Comparison of ENCODE assay signal across 8 mouse cellular contexts in genomic region chr11:48837310-48838180, GRCm38 (mm10). TPM values are rescaled to one million over a fixed set of nuclear protein-coding genes. Genes with fewer than 3 reads are reported as not detected.
DNase-seq lines count a peak whose midpoint lies in the region; ATAC-seq and TF ChIP-seq lines count a peak whose summit lies in the region.

No protein-coding gene starts in this region.

- H3K4me1 ChIP-seq in intestine, embryonic 14.5 days (replicated peaks; ENCODE audit: control insufficient read depth, insufficient read depth, low read length), result peaks cover 11% of the 10 kb centered on the region
- peaks cover 16% of the 10 kb centered on the region for H3K4me1 ChIP-seq in liver, adult 2 months (ENCODE audit: control insufficient read depth, insufficient read depth, low read length)
- H3K4me1 ChIP-seq in midbrain, embryonic 16.5 days (ENCODE audit: control insufficient read depth, insufficient read depth, low read length), result peaks cover 9% of the 10 kb centered on the region

- no peak for TF ChIP-seq CTCF in liver, adult 2 months (IDR thresholded peaks at IDR 0.05; ENCODE audit: low read depth, low read length)

- H3K27ac ChIP-seq in intestine, embryonic 14.5 days (ENCODE audit: low read depth), result no peak overlapping the region
- H3K27ac ChIP-seq in liver, adult 2 months (replicated peaks; ENCODE audit: insufficient read depth, low read depth, low read length), result peak overlapping the region; percentile 85
- H3K27ac ChIP-seq in midbrain, embryonic 16.5 days (ENCODE audit: low read length), result peak overlapping the region; percentile 51

- H3K4me2 ChIP-seq in intestine, embryonic 14.5 days (ENCODE audit: low read length), result peak overlapping the region; percentile 65
- peak overlapping the region; percentile 81 for H3K4me2 ChIP-seq in midbrain, embryonic 16.5 days (ENCODE audit: low read length)

- no peaks in the 10 kb centered on the region for H3K9me3 ChIP-seq in intestine, embryonic 14.5 days (ENCODE audit: control insufficient read depth, low read length)
- H3K9me3 ChIP-seq in midbrain, embryonic 16.5 days (replicated peaks; ENCODE audit: control insufficient read depth, low read length, poor library complexity, severe bottlenecking), result no peaks in the 10 kb centered on the region

- peak; percentile 11 for ATAC-seq in granulocyte monocyte progenitor cell, adult 5-6 weeks (replicated peaks; ENCODE audit: poor library complexity, severe bottlenecking)
- peak; percentile 28; the same call in 1 of the 2 replicates for ATAC-seq in intestine, embryonic 14.5 days (replicated peaks; ENCODE audit: low FRiP score, low TSS enrichment, low read depth)
- peak; percentile 36 for ATAC-seq in midbrain, embryonic 16.5 days

- H3K4me3 ChIP-seq in intestine, embryonic 14.5 days (ENCODE audit: low read depth, low read length), result peak overlapping the region; percentile 92
- peak overlapping the region; percentile 91 for H3K4me3 ChIP-seq in liver, adult 2 months (ENCODE audit: insufficient read depth, low read depth, low read length)
- H3K4me3 ChIP-seq in midbrain, embryonic 16.5 days (ENCODE audit: low read depth, low read length), result peak overlapping the region; percentile 64

- TF ChIP-seq POLR2A in liver, adult 2 months (IDR thresholded peaks at IDR 0.05; ENCODE audit: extremely low read depth, insufficient read depth, low read length), result 0 out of 2 replicates have a peak, but pooled peaks have one; percentile 33

- peak; percentile 49 to 69 for DNase-seq in layer of hippocampus, postnatal 10 days (ENCODE audit: low spot score in 2 of 2)
- DNase-seq in layer of hippocampus, adult 9-11 months, result no peak
- DNase-seq in embryo, embryonic 11 days, result peak; percentile 68
- DNase-seq in intestine, embryonic 14.5 days (ENCODE audit: low spot score), result peak; percentile 82
- DNase-seq in liver, adult 2 months (ENCODE audit: extremely low read depth, low read depth, low spot score), result no peak
- peak; percentile 42 to 60 for DNase-seq in spleen, postnatal 14 days (ENCODE audit: low spot score in 2 of 2)

- H3K36me3 ChIP-seq in intestine, embryonic 14.5 days (ENCODE audit: control insufficient read depth, insufficient read depth, low read length), result no peaks in the 10 kb centered on the region
- H3K36me3 ChIP-seq in liver, adult 2 months (ENCODE audit: control insufficient read depth, insufficient read depth, low read length), result no peaks in the 10 kb centered on the region
- no peaks in the 10 kb centered on the region for H3K36me3 ChIP-seq in midbrain, embryonic 16.5 days (ENCODE audit: control insufficient read depth, insufficient read depth, low read length)

- H3K79me2 ChIP-seq in liver, adult 2 months (ENCODE audit: control insufficient read depth, insufficient read depth, low read length), result no peaks in the 10 kb centered on the region

- peak overlapping the region; percentile 60 for H3K9ac ChIP-seq in intestine, embryonic 14.5 days (ENCODE audit: low read length)
- H3K9ac ChIP-seq in liver, adult 2 months (ENCODE audit: low read depth, low read length), result peak overlapping the region; percentile 95
- H3K9ac ChIP-seq in midbrain, embryonic 16.5 days (ENCODE audit: low read depth, low read length), result peak overlapping the region; percentile 70

- WGBS in intestine, embryonic 14.5 days, result under 1% methylated on average over 76 of the region's 77 CpGs
- WGBS in liver, adult 2 months, result under 1% methylated on average over 73 of the region's 77 CpGs
- under 1% methylated on average over 77 of the region's 77 CpGs for WGBS in midbrain, embryonic 16.5 days

- H3K27me3 ChIP-seq in intestine, embryonic 14.5 days (replicated peaks; ENCODE audit: control insufficient read depth, insufficient read depth, low read length), result 0 out of 2 replicates have a peak, but pooled peaks cover 7% of the 10 kb centered on the region
- no peaks in the 10 kb centered on the region for H3K27me3 ChIP-seq in liver, adult 2 months (ENCODE audit: control insufficient read depth, insufficient read depth, low read length)
- H3K27me3 ChIP-seq in midbrain, embryonic 16.5 days (ENCODE audit: control insufficient read depth, insufficient read depth, low read depth, low read length), result no peaks in the 10 kb centered on the region; the same call in 1 of the 2 replicates

RNA-seq across cellular contexts. Expression of gene Gm12184, which starts 11.1 kb away (rescaled TPM):
- 1 to 10 TPM in 1 of 2 experiments, under 1 TPM in 1; 0.98 to 1.4 TPM for total RNA-seq in layer of hippocampus, postnatal 10 days (2021)
- total RNA-seq in granulocyte monocyte progenitor cell, adult 5-6 weeks (2014; fragmentation: Nextera tagmentation), result 2.9 and 10.5 TPM in 2 replicates
- 14.2 and 35.9 TPM in 2 replicates for total RNA-seq in granulocyte monocyte progenitor cell, adult 5-6 weeks (2017)
- polyA plus RNA-seq in intestine, embryonic 14.5 days (2014; fragmentation: Nextera tagmentation; extraction: Ambion mirVana), result 3.9 and 4.1 TPM in 2 replicates
- total RNA-seq in liver, adult 2 months (2014; rRNA removed), result 1.5 and 2.0 TPM in 2 replicates
- 5.5 and 5.8 TPM in 2 replicates for polyA plus RNA-seq in liver, adult 2 months (2012; rRNA removed)
- polyA plus RNA-seq in midbrain, embryonic 16.5 days (2015; fragmentation: Nextera tagmentation; extraction: Ambion mirVana), result 1.3 and 1.8 TPM in 2 replicates

RNA-seq across cellular contexts. Expression of gene Trim7, which starts 11.6 kb away (rescaled TPM):
- total RNA-seq in layer of hippocampus, postnatal 10 days (2021), result 1 to 10 TPM; 4.9 to 5.6 TPM
- not detected in 2 replicates for total RNA-seq in granulocyte monocyte progenitor cell, adult 5-6 weeks (2014; fragmentation: Nextera tagmentation)
- total RNA-seq in granulocyte monocyte progenitor cell, adult 5-6 weeks (2017), result 0.30 and 0.41 TPM in 2 replicates
- polyA plus RNA-seq in intestine, embryonic 14.5 days (2014; fragmentation: Nextera tagmentation; extraction: Ambion mirVana), result 1.4 and 1.5 TPM in 2 replicates
- total RNA-seq in liver, adult 2 months (2014; rRNA removed), result 5.8 and 11.2 TPM in 2 replicates
- polyA plus RNA-seq in liver, adult 2 months (2012; rRNA removed), result 11.0 and 16.3 TPM in 2 replicates
- polyA plus RNA-seq in midbrain, embryonic 16.5 days (2015; fragmentation: Nextera tagmentation; extraction: Ambion mirVana), result 1.8 and 3.6 TPM in 2 replicates

RNA-seq across cellular contexts. Expression of gene Trim41, which starts 20.4 kb away (rescaled TPM):
- total RNA-seq in layer of hippocampus, postnatal 10 days (2021), result 10 to 100 TPM; 44.1 to 58.1 TPM
- total RNA-seq in granulocyte monocyte progenitor cell, adult 5-6 weeks (2014; fragmentation: Nextera tagmentation), result 17.1 and 24.2 TPM in 2 replicates
- total RNA-seq in granulocyte monocyte progenitor cell, adult 5-6 weeks (2017), result 39.4 and 50.8 TPM in 2 replicates
- 5.0 and 6.2 TPM in 2 replicates for polyA plus RNA-seq in intestine, embryonic 14.5 days (2014; fragmentation: Nextera tagmentation; extraction: Ambion mirVana)
- 11.4 and 13.2 TPM in 2 replicates for total RNA-seq in liver, adult 2 months (2014; rRNA removed)
- 13.7 and 18.2 TPM in 2 replicates for polyA plus RNA-seq in liver, adult 2 months (2012; rRNA removed)
- polyA plus RNA-seq in midbrain, embryonic 16.5 days (2015; fragmentation: Nextera tagmentation; extraction: Ambion mirVana), result 6.7 and 6.9 TPM in 2 replicates

RNA-seq across cellular contexts. Expression of gene Irgm1, which starts 33.9 kb away (rescaled TPM):
- total RNA-seq in layer of hippocampus, postnatal 10 days (2021), result 1 to 10 TPM; 3.3 TPM
- total RNA-seq in granulocyte monocyte progenitor cell, adult 5-6 weeks (2014; fragmentation: Nextera tagmentation), result 27.7 and 45.0 TPM in 2 replicates
- 22.1 and 23.6 TPM in 2 replicates for total RNA-seq in granulocyte monocyte progenitor cell, adult 5-6 weeks (2017)
- 14.7 and 16.2 TPM in 2 replicates for polyA plus RNA-seq in intestine, embryonic 14.5 days (2014; fragmentation: Nextera tagmentation; extraction: Ambion mirVana)
- 43.0 and 48.4 TPM in 2 replicates for total RNA-seq in liver, adult 2 months (2014; rRNA removed)
- polyA plus RNA-seq in liver, adult 2 months (2012; rRNA removed), result 29.9 and 33.3 TPM in 2 replicates
- polyA plus RNA-seq in midbrain, embryonic 16.5 days (2015; fragmentation: Nextera tagmentation; extraction: Ambion mirVana), result 2.0 and 2.8 TPM in 2 replicates

RNA-seq across cellular contexts. Expression of gene Rack1, which starts 37.4 kb away (rescaled TPM):
- 100 to 1,000 TPM; 336 to 363 TPM for total RNA-seq in layer of hippocampus, postnatal 10 days (2021)
- 2,229 and 2,435 TPM in 2 replicates for total RNA-seq in granulocyte monocyte progenitor cell, adult 5-6 weeks (2014; fragmentation: Nextera tagmentation)
- total RNA-seq in granulocyte monocyte progenitor cell, adult 5-6 weeks (2017), result 1,577 and 1,773 TPM in 2 replicates
- 1,049 and 1,145 TPM in 2 replicates for polyA plus RNA-seq in intestine, embryonic 14.5 days (2014; fragmentation: Nextera tagmentation; extraction: Ambion mirVana)
- 507 and 645 TPM in 2 replicates for total RNA-seq in liver, adult 2 months (2014; rRNA removed)
- polyA plus RNA-seq in liver, adult 2 months (2012; rRNA removed), result 645 and 687 TPM in 2 replicates
- 347 and 351 TPM in 2 replicates for polyA plus RNA-seq in midbrain, embryonic 16.5 days (2015; fragmentation: Nextera tagmentation; extraction: Ambion mirVana)

Comparison
In these comparisons a context has a peak if more than half of its experiments do, and no peak if none do; other contexts are left out.
1. DNase-seq: peak in layer of hippocampus, postnatal 10 days (2 of 2), embryo, embryonic 11 days (single experiment), intestine, embryonic 14.5 days (single experiment) and spleen, postnatal 14 days (2 of 2); none in layer of hippocampus, adult 9-11 months (single experiment) and liver, adult 2 months (single experiment).
2. Peak in every context shown above with its lines, with median percentiles within 50 percentile points of each other: ATAC-seq, H3K4me3 ChIP-seq and H3K9ac ChIP-seq.